Comparison of ENCODE assay signal across 11 mouse cellular contexts in the genomic region with DNA sequence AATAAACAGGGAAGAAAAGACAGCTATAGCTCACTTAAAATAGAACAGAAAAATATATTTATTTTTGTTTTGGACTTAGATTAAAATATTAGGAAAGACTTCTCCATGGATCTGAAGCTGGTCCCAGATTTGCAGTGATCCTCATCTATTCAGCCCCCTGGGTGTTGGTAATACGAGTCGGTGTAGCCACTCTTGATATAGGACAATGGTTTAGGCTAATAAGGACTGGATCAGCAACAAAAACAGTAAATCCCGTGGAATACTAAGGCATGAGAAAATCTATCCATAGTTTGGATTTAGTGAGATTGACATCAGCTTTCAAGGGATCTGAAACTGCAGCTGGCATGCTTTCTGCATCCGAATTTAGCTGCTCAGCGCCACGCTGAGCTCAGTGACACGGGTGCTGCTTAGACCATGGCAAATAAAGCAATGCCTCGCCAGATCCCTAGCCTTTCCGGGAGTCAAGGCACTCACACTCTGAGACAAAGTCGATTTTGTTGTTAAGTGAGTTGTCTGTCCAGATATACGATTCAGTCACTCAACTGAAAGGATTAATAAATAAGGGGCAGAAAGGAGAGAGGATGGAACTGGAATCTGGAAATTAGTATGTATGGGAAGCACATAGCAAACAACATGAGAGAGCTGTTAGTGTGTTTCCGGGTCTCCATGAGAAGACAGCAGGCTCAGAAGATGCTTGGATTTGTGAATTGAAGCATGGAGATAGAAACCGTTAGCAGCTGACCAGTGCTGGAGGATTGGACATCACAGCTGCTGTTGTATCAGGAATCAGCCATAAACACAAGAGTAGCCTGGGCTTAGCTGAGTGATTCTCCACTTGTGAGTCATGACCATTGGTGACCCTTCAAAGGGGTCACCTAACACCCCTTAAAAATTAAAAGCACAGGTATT. TPM values are rescaled to one million over a fixed set of nuclear protein-coding genes. Genes with fewer than 3 reads are reported as not detected.
DNase-seq lines count a peak whose midpoint lies in the region; ATAC-seq lines count a peak whose summit lies in the region.
"Had no signal": no experiment of that assay in that cellular context is flagged by ENCODE, and none has a peak within 500 bp of the region (broad histone marks: within the 10 kb centered on the region; RNA-seq: fewer than 3 reads in every experiment).

No protein-coding gene starts in this region.

- no peak overlapping the region for H3K4me3 ChIP-seq in forebrain, embryonic 16.5 days (replicated peaks; ENCODE audit: low read length)
- H3K4me3 ChIP-seq in midbrain, embryonic 15.5 days: peak overlapping the region; percentile 12
- no peak overlapping the region for H3K4me3 ChIP-seq in kidney, embryonic 14.5 days (ENCODE audit: low read length)
- H3K4me3 ChIP-seq in liver, embryonic 11.5 days (ENCODE audit: low read depth, low read length): no peak overlapping the region
- H3K4me3 ChIP-seq: heart, adult 2 months had no signal

- H3K27me3 ChIP-seq in forebrain, embryonic 16.5 days (replicated peaks; ENCODE audit: control insufficient read depth, insufficient read depth, low read length): no peaks in the 10 kb centered on the region
- no peaks in the 10 kb centered on the region for H3K27me3 ChIP-seq in midbrain, embryonic 15.5 days (replicated peaks)
- no peaks in the 10 kb centered on the region for H3K27me3 ChIP-seq in kidney, embryonic 14.5 days (ENCODE audit: control insufficient read depth, insufficient read depth, low read length)
- no peaks in the 10 kb centered on the region for H3K27me3 ChIP-seq in liver, embryonic 11.5 days (replicated peaks; ENCODE audit: control insufficient read depth, insufficient read depth, low read length)

- H3K4me1 ChIP-seq in forebrain, embryonic 16.5 days (replicated peaks; ENCODE audit: control insufficient read depth, insufficient read depth, low read length): peaks cover 3% of the 10 kb centered on the region
- H3K4me1 ChIP-seq in midbrain, embryonic 15.5 days: peaks cover 8% of the 10 kb centered on the region; the same call in 1 of the 2 replicates
- H3K4me1 ChIP-seq in kidney, embryonic 14.5 days (ENCODE audit: control insufficient read depth, insufficient read depth, low read length): no peaks in the 10 kb centered on the region
- no peaks in the 10 kb centered on the region; the same call in 1 of the 2 replicates for H3K4me1 ChIP-seq in liver, embryonic 11.5 days (replicated peaks; ENCODE audit: control insufficient read depth, insufficient read depth, low read length)

- H3K4me2 ChIP-seq in forebrain, embryonic 16.5 days (ENCODE audit: low read length): peak overlapping the region; percentile 32
- peak overlapping the region; percentile 35 for H3K4me2 ChIP-seq in midbrain, embryonic 15.5 days
- no peak overlapping the region for H3K4me2 ChIP-seq in kidney, embryonic 14.5 days (replicated peaks; ENCODE audit: low read depth, low read length)
- no peak overlapping the region for H3K4me2 ChIP-seq in liver, embryonic 11.5 days

- ATAC-seq in forebrain, embryonic 16.5 days: peak; percentile 75
- peak; percentile 93 for ATAC-seq in midbrain, embryonic 15.5 days (replicated peaks)
- no peak for ATAC-seq in kidney, embryonic 14.5 days (ENCODE audit: low FRiP score, low TSS enrichment)
- no peak for ATAC-seq in liver, embryonic 11.5 days (replicated peaks; ENCODE audit: low FRiP score)
- ATAC-seq: liver, postnatal 0 days had no signal

- no peaks in the 10 kb centered on the region for H3K9me3 ChIP-seq in forebrain, embryonic 16.5 days (ENCODE audit: control insufficient read depth, low read length)
- H3K9me3 ChIP-seq in midbrain, embryonic 15.5 days: no peaks in the 10 kb centered on the region
- no peaks in the 10 kb centered on the region for H3K9me3 ChIP-seq in kidney, embryonic 14.5 days (ENCODE audit: control insufficient read depth, low read length)
- no peaks in the 10 kb centered on the region for H3K9me3 ChIP-seq in liver, embryonic 11.5 days (ENCODE audit: control insufficient read depth, low read length)

- 25% methylated on average over 13 of the region's 13 CpGs for WGBS in forebrain, embryonic 16.5 days
- WGBS in midbrain, embryonic 15.5 days: 17% methylated on average over 13 of the region's 13 CpGs
- WGBS in kidney, embryonic 14.5 days: 83% methylated on average over 13 of the region's 13 CpGs
- WGBS in liver, embryonic 11.5 days: 78% methylated on average over 13 of the region's 13 CpGs

- peak overlapping the region; percentile 41; the same call in 1 of the 2 replicates for H3K9ac ChIP-seq in forebrain, embryonic 16.5 days (replicated peaks; ENCODE audit: low read depth, low read length)
- H3K9ac ChIP-seq in midbrain, embryonic 15.5 days: peak overlapping the region; percentile 27; the same call in 1 of the 2 replicates
- H3K9ac ChIP-seq in kidney, embryonic 14.5 days (ENCODE audit: low read depth, low read length): no peak overlapping the region
- H3K9ac ChIP-seq in liver, embryonic 11.5 days (ENCODE audit: low read depth, low read length): no peak overlapping the region
- H3K9ac ChIP-seq: liver, postnatal 0 days had no signal

- no peaks in the 10 kb centered on the region for H3K36me3 ChIP-seq in forebrain, embryonic 16.5 days (ENCODE audit: control insufficient read depth, insufficient read depth)
- no peaks in the 10 kb centered on the region for H3K36me3 ChIP-seq in midbrain, embryonic 15.5 days (replicated peaks)
- no peaks in the 10 kb centered on the region for H3K36me3 ChIP-seq in kidney, embryonic 14.5 days (ENCODE audit: control insufficient read depth, insufficient read depth, low read length)
- no peaks in the 10 kb centered on the region for H3K36me3 ChIP-seq in liver, embryonic 11.5 days (ENCODE audit: control insufficient read depth, insufficient read depth, low read length)

- H3K27ac ChIP-seq in forebrain, embryonic 16.5 days (ENCODE audit: low read length): no peak overlapping the region
- H3K27ac ChIP-seq in midbrain, embryonic 15.5 days: peak overlapping the region; percentile 22
- H3K27ac ChIP-seq in kidney, embryonic 14.5 days (ENCODE audit: low read depth, low read length): no peak overlapping the region
- no peak overlapping the region for H3K27ac ChIP-seq in liver, embryonic 11.5 days (ENCODE audit: low read depth, low read length)
- H3K27ac ChIP-seq: heart, adult 2 months had no signal

- DNase-seq in brain, adult 2 months (ENCODE audit: low read depth, low spot score): peak; percentile 70
- DNase-seq in cerebellum, adult 18-20 months: peak; percentile 26 to 46
- DNase-seq in natural killer cell, adult 2 months (ENCODE audit: low spot score in 2 of 2): no peak
- no peak for DNase-seq in liver, embryonic 11.5 days (ENCODE audit: low spot score)
- DNase-seq: heart, adult 2 months; kidney, postnatal 25 days; liver, postnatal 0 days; thymus, postnatal 4 days had no signal

RNA-seq across cellular contexts. Expression of a gene that starts 36.9 kb away (rescaled TPM):
- polyA plus RNA-seq in forebrain, embryonic 16.5 days (2015; fragmentation: Nextera tagmentation; extraction: Ambion mirVana): 421 and 448 TPM in 2 replicates
- polyA plus RNA-seq in midbrain, embryonic 15.5 days (2015; fragmentation: Nextera tagmentation; extraction: Ambion mirVana): 384 and 407 TPM in 2 replicates
- 124 and 154 TPM in 2 replicates for polyA plus RNA-seq in kidney, embryonic 14.5 days (2014; fragmentation: Nextera tagmentation; extraction: Ambion mirVana)
- polyA plus RNA-seq in liver, embryonic 11.5 days (2014; fragmentation: Nextera tagmentation; extraction: Ambion mirVana): 88.8 and 99.7 TPM in 2 replicates

Comparison
In these comparisons a context has a peak if more than half of its experiments do, and no peak if none do; other contexts are left out.
1. DNase-seq: peak in brain, adult 2 months (single experiment) and cerebellum, adult 18-20 months (2 of 2); none in natural killer cell, adult 2 months (0 of 2) and liver, embryonic 11.5 days (single experiment).
2. ATAC-seq: peak in forebrain, embryonic 16.5 days (single experiment) and midbrain, embryonic 15.5 days (single experiment); none in kidney, embryonic 14.5 days (single experiment) and liver, embryonic 11.5 days (single experiment).
3. H3K4me2 ChIP-seq: peak in forebrain, embryonic 16.5 days (single experiment) and midbrain, embryonic 15.5 days (single experiment); none in kidney, embryonic 14.5 days (single experiment) and liver, embryonic 11.5 days (single experiment).
4. H3K9ac ChIP-seq: peak in forebrain, embryonic 16.5 days (single experiment) and midbrain, embryonic 15.5 days (single experiment); none in kidney, embryonic 14.5 days (single experiment) and liver, embryonic 11.5 days (single experiment).